Mouse (Mus musculus): ENCODE measurements around the gene Exosc1. TPM values are rescaled to one million over a fixed set of nuclear protein-coding genes. Genes with fewer than 3 reads are reported as not detected.

Gene Exosc1
- polyA plus RNA-seq, 1 experiment, result 0.70 TPM

GRCm38 (mm10) chr19:41969618-41970017 lies 36.4 kb upstream of the Exosc1 start:
- TF ChIP-seq TAL1 (IDR thresholded peaks at IDR 0.05; ENCODE audit: low read length) (no peak), GATA1 (IDR thresholded peaks at IDR 0.05; ENCODE audit: low read length) (no peak)
- no peaks in the 10 kb centered on the region for H3K9me3 ChIP-seq (ENCODE audit: control insufficient read depth, low read length)
- H3K4me3 ChIP-seq (replicated peaks), result no peak overlapping the region
- no peaks in the 10 kb centered on the region for H3K4me1 ChIP-seq (ENCODE audit: control insufficient read depth)
- peaks cover 66% of the 10 kb centered on the region for H3K36me3 ChIP-seq (ENCODE audit: control insufficient read depth)
- H3K27me3 ChIP-seq (ENCODE audit: control insufficient read depth), result no peaks in the 10 kb centered on the region

GRCm38 (mm10) chr19:41953574-41953973 lies 20.4 kb upstream of the Exosc1 start:
- no peaks in the 10 kb centered on the region for H3K27me3 ChIP-seq (ENCODE audit: control insufficient read depth)
- no peak overlapping the region for H3K4me3 ChIP-seq (replicated peaks)
- H3K9me3 ChIP-seq (ENCODE audit: control insufficient read depth, low read length), result no peaks in the 10 kb centered on the region
- H3K4me1 ChIP-seq (ENCODE audit: control insufficient read depth), result no peaks in the 10 kb centered on the region
- no peak for TF ChIP-seq GATA1 (IDR thresholded peaks at IDR 0.05; ENCODE audit: low read length)
- no peak for TF ChIP-seq TAL1 (IDR thresholded peaks at IDR 0.05; ENCODE audit: low read length)
- H3K36me3 ChIP-seq (ENCODE audit: control insufficient read depth), result peaks cover 98% of the 10 kb centered on the region

DNA sequence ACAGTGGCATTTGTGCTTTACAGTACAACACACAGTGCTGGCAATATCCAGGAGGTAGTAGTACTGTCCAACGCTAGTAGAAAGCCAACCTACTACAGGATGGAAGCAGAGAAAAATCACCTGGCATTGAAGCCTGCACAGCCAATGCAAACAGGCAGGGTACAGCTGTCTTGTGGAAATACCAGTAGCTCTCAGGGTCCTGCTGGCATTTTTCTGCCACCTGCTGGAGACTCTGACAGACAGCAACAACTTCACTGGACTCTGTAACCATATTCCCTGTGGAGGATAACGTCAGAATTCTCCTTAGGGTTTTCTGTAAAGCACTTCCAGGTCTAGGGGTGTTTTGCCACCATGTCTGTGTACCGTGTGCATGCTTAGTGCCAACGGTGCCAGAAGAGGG lies 19.1 kb upstream of the Exosc1 start:
- Histone ChIP-seq H3K27me3 (ENCODE audit: control insufficient read depth) (no peaks in the 10 kb centered on the region), H3K4me1 (ENCODE audit: control insufficient read depth) (peaks cover under 1% of the 10 kb centered on the region), H3K9me3 (ENCODE audit: control insufficient read depth, low read length) (no peaks in the 10 kb centered on the region), H3K4me3 (replicated peaks) (no peak overlapping the region), H3K36me3 (ENCODE audit: control insufficient read depth) (peaks cover 98% of the 10 kb centered on the region)
- TF ChIP-seq GATA1 (IDR thresholded peaks at IDR 0.05; ENCODE audit: low read length) (no peak), TAL1 (IDR thresholded peaks at IDR 0.05; ENCODE audit: low read length) (no peak)

- H3K27me3 ChIP-seq (ENCODE audit: control insufficient read depth), result no peaks in the 10 kb centered on the region
- H3K9me3 ChIP-seq (ENCODE audit: control insufficient read depth, low read length), result no peaks in the 10 kb centered on the region
- H3K36me3 ChIP-seq (ENCODE audit: control insufficient read depth), result peaks cover 97% of the 10 kb centered on the region
- no peak overlapping the region for H3K4me3 ChIP-seq (replicated peaks)
- TF ChIP-seq GATA1 (IDR thresholded peaks at IDR 0.05; ENCODE audit: low read length), result no peak
- TF ChIP-seq TAL1 (IDR thresholded peaks at IDR 0.05; ENCODE audit: low read length), result no peak
- H3K4me1 ChIP-seq (ENCODE audit: control insufficient read depth), result peaks cover 3% of the 10 kb centered on the region
Observed at GRCm38 (mm10) chr19:41943841-41944240, 10.6 kb upstream of the Exosc1 start.

DNA sequence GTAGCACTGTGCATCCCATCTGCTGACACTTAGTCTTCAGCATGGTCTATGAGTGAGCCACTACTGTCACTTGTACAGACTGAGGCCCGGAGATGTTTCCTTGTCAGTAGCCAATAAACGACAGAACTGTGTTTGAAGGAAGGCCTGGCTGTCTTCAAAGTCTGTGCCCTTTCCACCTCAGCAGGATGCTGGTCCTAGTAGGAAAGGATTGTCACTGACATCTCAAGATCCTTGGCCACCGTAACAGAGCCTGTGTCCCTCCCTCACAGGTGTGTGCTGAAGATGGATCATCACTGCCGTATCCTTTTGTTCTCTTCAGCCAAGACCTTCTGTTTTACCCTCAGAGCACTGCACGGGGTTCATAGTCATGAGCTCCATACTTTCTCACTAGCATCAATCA lies 5.3 kb upstream of the Exosc1 start:
- Histone ChIP-seq H3K4me3 (replicated peaks) (no peak overlapping the region), H3K4me1 (ENCODE audit: control insufficient read depth) (peaks cover 15% of the 10 kb centered on the region), H3K27me3 (ENCODE audit: control insufficient read depth) (no peaks in the 10 kb centered on the region), H3K9me3 (ENCODE audit: control insufficient read depth, low read length) (no peaks in the 10 kb centered on the region), H3K36me3 (ENCODE audit: control insufficient read depth) (peaks cover 74% of the 10 kb centered on the region)
- no peak for TF ChIP-seq TAL1 (IDR thresholded peaks at IDR 0.05; ENCODE audit: low read length)
- TF ChIP-seq GATA1 (IDR thresholded peaks at IDR 0.05; ENCODE audit: low read length), result no peak

DNA sequence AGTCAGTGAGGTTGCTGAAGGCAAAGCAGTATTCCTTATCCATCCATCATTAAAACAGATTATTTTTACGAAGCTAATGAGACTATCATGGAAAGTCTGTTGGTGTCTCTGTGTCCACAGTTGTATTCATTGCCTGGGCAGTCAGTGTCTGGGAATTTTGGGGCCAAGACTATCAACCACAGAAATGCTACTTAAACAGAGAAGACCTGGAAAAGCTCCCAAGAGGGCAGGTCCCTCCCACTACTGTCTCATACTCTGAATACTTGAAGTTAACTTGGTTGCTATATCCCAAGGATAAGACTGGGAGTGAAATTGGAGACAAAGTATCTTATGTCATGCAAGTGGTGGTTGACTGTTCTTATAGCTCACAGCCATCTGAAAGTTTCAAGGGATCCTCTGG lies 2.7 kb upstream of the Exosc1 start:
- Histone ChIP-seq H3K4me1 (ENCODE audit: control insufficient read depth) (peaks cover 33% of the 10 kb centered on the region), H3K36me3 (ENCODE audit: control insufficient read depth) (peaks cover 52% of the 10 kb centered on the region), H3K9me3 (ENCODE audit: control insufficient read depth, low read length) (no peaks in the 10 kb centered on the region), H3K4me3 (replicated peaks) (no peak overlapping the region), H3K27me3 (ENCODE audit: control insufficient read depth) (no peaks in the 10 kb centered on the region)
- no peak for TF ChIP-seq TAL1 (IDR thresholded peaks at IDR 0.05; ENCODE audit: low read length)
- no peak for TF ChIP-seq GATA1 (IDR thresholded peaks at IDR 0.05; ENCODE audit: low read length)

GRCm38 (mm10) chr19:41934124-41934523 lies 901 bp upstream of the Exosc1 start:
- peaks cover 38% of the 10 kb centered on the region for H3K4me1 ChIP-seq (ENCODE audit: control insufficient read depth)
- peaks cover 47% of the 10 kb centered on the region for H3K36me3 ChIP-seq (ENCODE audit: control insufficient read depth)
- no peaks in the 10 kb centered on the region for H3K9me3 ChIP-seq (ENCODE audit: control insufficient read depth, low read length)
- H3K27me3 ChIP-seq (ENCODE audit: control insufficient read depth), result no peaks in the 10 kb centered on the region
- no peak; the same call in 2 of the 3 replicates for TF ChIP-seq TAL1 (IDR thresholded peaks at IDR 0.05; ENCODE audit: low read length)
- TF ChIP-seq GATA1 (IDR thresholded peaks at IDR 0.05; ENCODE audit: low read length), result 0 out of 2 replicates have a peak, but pooled peaks have one; percentile 28
- peak overlapping the region; percentile 98 for H3K4me3 ChIP-seq (replicated peaks)

DNA sequence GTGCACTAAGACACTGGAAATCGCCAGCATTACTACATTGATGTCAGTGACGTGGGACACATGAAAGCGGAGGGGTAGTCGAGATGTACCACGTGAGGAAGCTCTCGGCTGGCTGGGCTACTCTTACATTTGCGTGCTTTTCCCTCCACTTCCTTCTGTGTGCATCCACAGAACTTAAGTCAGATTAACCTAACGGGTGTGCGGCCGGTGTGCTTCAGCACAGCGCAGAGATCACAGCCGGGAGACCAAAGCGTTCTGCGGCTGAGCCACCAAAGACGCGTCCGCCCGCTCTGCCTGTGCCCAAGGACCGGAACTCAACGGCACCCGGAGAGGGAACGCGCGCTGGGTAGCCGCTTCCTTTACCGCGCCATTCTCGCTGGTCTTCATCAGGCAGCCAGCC lies 537 bp downstream of the Exosc1 start:
- H3K36me3 ChIP-seq (ENCODE audit: control insufficient read depth), result peaks cover 49% of the 10 kb centered on the region
- TF ChIP-seq TAL1 (IDR thresholded peaks at IDR 0.05; ENCODE audit: low read length) (no peak), GATA1 (IDR thresholded peaks at IDR 0.05; ENCODE audit: low read length) (no peak)
- peaks cover 38% of the 10 kb centered on the region for H3K4me1 ChIP-seq (ENCODE audit: control insufficient read depth)
- H3K27me3 ChIP-seq (ENCODE audit: control insufficient read depth), result no peaks in the 10 kb centered on the region
- H3K9me3 ChIP-seq (ENCODE audit: control insufficient read depth, low read length), result no peaks in the 10 kb centered on the region
- H3K4me3 ChIP-seq (replicated peaks), result peak overlapping the region; percentile 98

GRCm38 (mm10) chr19:41920412-41921067 lies 12.7 kb downstream of the Exosc1 start:
- H3K9me3 ChIP-seq (ENCODE audit: control insufficient read depth, low read length), result no peaks in the 10 kb centered on the region
- peaks cover 81% of the 10 kb centered on the region for H3K36me3 ChIP-seq (ENCODE audit: control insufficient read depth)
- H3K27me3 ChIP-seq (ENCODE audit: control insufficient read depth), result no peaks in the 10 kb centered on the region
- no peaks in the 10 kb centered on the region for H3K4me1 ChIP-seq (ENCODE audit: control insufficient read depth)
- H3K4me3 ChIP-seq (replicated peaks), result no peak overlapping the region
- TF ChIP-seq TAL1 (IDR thresholded peaks at IDR 0.05; ENCODE audit: low read length), result no peak

- TF ChIP-seq TAL1 (IDR thresholded peaks at IDR 0.05; ENCODE audit: low read length) (no peak), GATA1 (IDR thresholded peaks at IDR 0.05; ENCODE audit: low read length) (no peak)
- Histone ChIP-seq H3K36me3 (ENCODE audit: control insufficient read depth) (peaks cover 80% of the 10 kb centered on the region), H3K9me3 (ENCODE audit: control insufficient read depth, low read length) (no peaks in the 10 kb centered on the region), H3K4me3 (replicated peaks) (no peak overlapping the region), H3K27me3 (ENCODE audit: control insufficient read depth) (no peaks in the 10 kb centered on the region), H3K4me1 (ENCODE audit: control insufficient read depth) (no peaks in the 10 kb centered on the region)
Observed at GRCm38 (mm10) chr19:41919471-41919870, 13.8 kb downstream of the Exosc1 start.

Measured in erythroblast, embryonic 14.5 days (primary cell).